Mouse (Mus musculus): ENCODE results near the gene Dnah7a.
"Not testable (repeated sequence)": the region's sequence is repeated elsewhere in the genome, so short reads cannot be mapped to it uniquely, and the experiment has no call there.

- not testable (repeated sequence) for TF ChIP-seq GATA1 (IDR thresholded peaks at IDR 0.05; ENCODE audit: borderline replicate concordance, low read length); FLI1 (IDR thresholded peaks at IDR 0.05; ENCODE audit: low read length)
Measured at GRCm38 (mm10) chr1:53534826-53535225, 171.8 kb downstream of the Dnah7a start.

Measured in megakaryocyte, embryonic 14.5 days (primary cell).